Mouse (Mus musculus) splenic B cell, adult 2 months (primary cell): Measurements from ENCODE around the gene Papolb.

ENCODE experiments used
- DNase-seq: peaks from one replicate; pipeline ENCODE4 v3.0.0-alpha.2; 2011; ENCODE audit warnings: low read depth, low spot score
- H3K27me3 ChIP-seq: 2 replicates; pipeline ENCODE4 v1.6.1; 2012; ENCODE audit warnings: mild to moderate bottlenecking, low read length, moderate library complexity, mixed read lengths; ENCODE audit not compliant: control insufficient read depth, poor library complexity, insufficient read depth, severe bottlenecking
- H3K36me3 ChIP-seq: 2 replicates; pipeline ENCODE4 v1.6.1; 2012; ENCODE audit warnings: mild to moderate bottlenecking, low read length, moderate library complexity, mixed read lengths; ENCODE audit not compliant: control insufficient read depth, poor library complexity, insufficient read depth, severe bottlenecking

Gene Papolb

GRCm38 (mm10) chr5:142529915-142530314 lies at the start of gene Papolb:
Gene Papolb (minus strand): TSS chr5:142530076.
- Histone ChIP-seq H3K36me3 (no peaks in the 10 kb centered on the region), H3K27me3 (no peaks in the 10 kb centered on the region)
- no peak for DNase-seq

GRCm38 (mm10) chr5:142578192-142578591 lies 48.3 kb upstream of the Papolb start:
- DNase-seq = peak; percentile 5
- no peaks in the 10 kb centered on the region for H3K36me3 ChIP-seq
- no peaks in the 10 kb centered on the region; the same call in 1 of the 2 replicates for H3K27me3 ChIP-seq

- no peak for DNase-seq
- Histone ChIP-seq H3K36me3 (no peaks in the 10 kb centered on the region), H3K27me3 (no peaks in the 10 kb centered on the region; the same call in 1 of the 2 replicates)
Observed at GRCm38 (mm10) chr5:142576832-142577231, 47.0 kb upstream of the Papolb start.

GRCm38 (mm10) chr5:142574323-142575057 lies 44.6 kb upstream of the Papolb start:
- H3K27me3 ChIP-seq = no peaks in the 10 kb centered on the region; the same call in 1 of the 2 replicates
- no peak for DNase-seq
- H3K36me3 ChIP-seq = no peaks in the 10 kb centered on the region

GRCm38 (mm10) chr5:142564606-142565005 lies 34.7 kb upstream of the Papolb start:
- DNase-seq = no peak
- no peaks in the 10 kb centered on the region for H3K36me3 ChIP-seq
- H3K27me3 ChIP-seq = no peaks in the 10 kb centered on the region

- Histone ChIP-seq H3K36me3 (no peaks in the 10 kb centered on the region), H3K27me3 (no peaks in the 10 kb centered on the region)
- DNase-seq = no peak
Observed at GRCm38 (mm10) chr5:142560261-142560660, 30.4 kb upstream of the Papolb start.

GRCm38 (mm10) chr5:142557397-142558067 lies 27.7 kb upstream of the Papolb start:
- peak; percentile 60 for DNase-seq
- Histone ChIP-seq H3K36me3 (no peaks in the 10 kb centered on the region), H3K27me3 (no peaks in the 10 kb centered on the region)

- H3K27me3 ChIP-seq = no peaks in the 10 kb centered on the region
- no peaks in the 10 kb centered on the region for H3K36me3 ChIP-seq
- no peak for DNase-seq
Observed at GRCm38 (mm10) chr5:142556721-142557120, 26.8 kb upstream of the Papolb start.

GRCm38 (mm10) chr5:142555866-142556265 lies 26.0 kb upstream of the Papolb start:
- DNase-seq = no peak
- Histone ChIP-seq H3K27me3 (peaks cover 2% of the 10 kb centered on the region; the same call in 1 of the 2 replicates), H3K36me3 (no peaks in the 10 kb centered on the region)

GRCm38 (mm10) chr5:142550706-142551652 lies 21.1 kb upstream of the Papolb start, which contains the start of gene Radil:
Gene Radil (minus strand): TSS chr5:142551098.
- Histone ChIP-seq H3K36me3 (no peaks in the 10 kb centered on the region), H3K27me3 (peaks cover 4% of the 10 kb centered on the region; the same call in 1 of the 2 replicates)
- peak; percentile 71 for DNase-seq

- peak; percentile 2 for DNase-seq
- no peaks in the 10 kb centered on the region for H3K36me3 ChIP-seq
- peaks cover 4% of the 10 kb centered on the region; the same call in 1 of the 2 replicates for H3K27me3 ChIP-seq
Observed at GRCm38 (mm10) chr5:142549961-142550705, 20.3 kb upstream of the Papolb start.

- Histone ChIP-seq H3K27me3 (peaks cover 4% of the 10 kb centered on the region; the same call in 1 of the 2 replicates), H3K36me3 (no peaks in the 10 kb centered on the region)
- no peak for DNase-seq
Observed at GRCm38 (mm10) chr5:142549441-142549840, 19.6 kb upstream of the Papolb start.

GRCm38 (mm10) chr5:142547066-142547465 lies 17.2 kb upstream of the Papolb start:
- DNase-seq = no peak
- H3K27me3 ChIP-seq = peaks cover 4% of the 10 kb centered on the region; the same call in 1 of the 2 replicates
- no peaks in the 10 kb centered on the region for H3K36me3 ChIP-seq

GRCm38 (mm10) chr5:142546344-142546743 lies 16.5 kb upstream of the Papolb start:
- no peak for DNase-seq
- peaks cover 3% of the 10 kb centered on the region; the same call in 1 of the 2 replicates for H3K27me3 ChIP-seq
- no peaks in the 10 kb centered on the region for H3K36me3 ChIP-seq
